Mouse (Mus musculus): ENCODE measurements around the gene Fmo1.

Gene Fmo1

DNA sequence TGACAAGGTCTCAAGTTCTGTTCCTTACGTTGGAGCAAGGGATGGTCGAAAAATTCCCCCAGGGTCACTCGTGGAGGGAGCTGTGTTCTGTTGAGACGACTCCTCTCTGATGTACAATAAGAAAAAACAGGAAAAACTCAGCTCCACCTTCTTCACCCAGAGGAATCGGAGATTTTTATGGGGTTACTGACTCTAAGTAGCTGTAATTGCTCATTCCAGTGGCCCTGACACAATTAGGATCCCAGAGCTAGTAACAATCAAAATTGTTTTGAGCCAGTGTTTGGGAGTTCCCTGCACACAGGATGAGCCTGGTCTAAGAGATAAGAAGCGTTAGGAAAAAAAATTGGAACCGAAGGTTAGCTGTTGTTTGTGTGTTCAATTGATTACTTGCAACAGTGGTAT lies at the start of gene Fmo1:
TSS of gene Fmo1 (minus strand) at position 331 of the 402 bp plus-strand sequence.
- DNase-seq (ENCODE audit: low spot score): no peak

GRCm38 (mm10) chr1:162914932-162915556 lies 48.6 kb upstream of the Fmo1 start:
- no peak for DNase-seq (ENCODE audit: low spot score)

DNA sequence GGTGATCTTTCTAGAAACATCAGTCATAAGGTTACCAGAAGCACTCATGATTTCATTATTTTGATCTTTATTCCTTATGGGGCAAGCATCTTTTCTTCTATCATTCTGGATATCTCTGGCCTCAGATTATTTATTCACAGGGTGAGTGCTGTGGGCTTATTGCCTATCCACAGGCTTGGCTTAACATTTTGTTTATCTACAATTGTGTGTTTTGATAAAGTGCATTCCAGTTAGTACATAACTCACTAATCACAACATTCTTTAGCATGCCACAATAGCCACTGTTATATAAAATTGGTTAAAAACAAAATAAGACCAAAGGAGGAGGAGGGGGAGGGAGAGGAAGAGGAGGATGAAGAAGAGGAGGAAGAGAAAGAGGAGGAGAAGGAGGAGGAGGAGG lies 45.7 kb upstream of the Fmo1 start:
- DNase-seq (ENCODE audit: low spot score): no peak

GRCm38 (mm10) chr1:162901879-162902278 lies 35.5 kb upstream of the Fmo1 start:
- no peak for DNase-seq (ENCODE audit: low spot score)

DNA sequence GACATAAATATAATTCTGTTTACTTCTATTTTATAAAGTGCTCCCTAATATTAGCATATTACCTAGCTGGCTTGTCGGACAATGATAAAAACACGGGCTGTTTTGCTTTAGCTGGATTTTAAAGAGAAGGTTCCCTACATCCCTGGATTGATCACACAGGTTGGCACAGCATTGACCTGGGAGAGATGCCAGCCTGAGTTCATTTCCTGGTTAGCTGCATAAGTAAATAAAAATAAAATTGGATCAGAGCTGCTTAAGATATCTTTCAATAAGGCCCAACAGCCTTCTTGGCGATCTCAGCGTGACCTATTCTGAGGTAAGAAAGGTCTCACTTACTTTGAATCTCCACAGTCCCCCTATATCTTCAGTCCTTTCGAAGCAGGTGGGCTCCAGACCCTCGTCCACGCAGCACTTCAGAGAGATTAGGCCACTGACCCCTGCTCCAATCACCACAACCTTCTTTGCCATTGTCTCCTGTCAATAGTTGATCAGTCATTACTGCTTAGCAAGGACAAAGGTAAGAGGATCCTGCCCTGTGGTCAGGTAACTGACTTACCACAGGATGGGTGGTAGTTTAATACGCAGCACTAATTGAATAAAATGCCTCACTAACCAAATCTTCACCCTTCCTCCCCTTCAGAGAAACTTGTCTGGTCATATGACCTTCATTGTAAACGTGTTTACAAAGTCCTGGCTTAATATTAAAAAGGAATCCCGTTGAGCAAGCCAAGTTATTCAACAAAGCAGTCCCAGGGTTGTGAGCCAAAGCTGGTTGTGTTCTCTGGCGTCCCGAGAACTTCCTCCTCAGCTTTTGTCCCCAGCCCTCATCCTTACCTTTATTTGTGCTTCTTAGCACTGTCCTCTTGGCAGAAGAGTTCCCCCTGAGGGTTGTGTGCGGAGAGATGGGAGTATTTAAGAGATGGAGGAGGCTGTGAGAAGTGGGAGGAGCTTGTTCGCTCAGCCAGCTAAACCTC lies 31.7 kb upstream of the Fmo1 start, which contains the start of gene Fmo2:
TSS of gene Fmo2 (minus strand) at position 889 of the 974 bp plus-strand sequence.
- DNase-seq (ENCODE audit: low spot score): no peak

DNA sequence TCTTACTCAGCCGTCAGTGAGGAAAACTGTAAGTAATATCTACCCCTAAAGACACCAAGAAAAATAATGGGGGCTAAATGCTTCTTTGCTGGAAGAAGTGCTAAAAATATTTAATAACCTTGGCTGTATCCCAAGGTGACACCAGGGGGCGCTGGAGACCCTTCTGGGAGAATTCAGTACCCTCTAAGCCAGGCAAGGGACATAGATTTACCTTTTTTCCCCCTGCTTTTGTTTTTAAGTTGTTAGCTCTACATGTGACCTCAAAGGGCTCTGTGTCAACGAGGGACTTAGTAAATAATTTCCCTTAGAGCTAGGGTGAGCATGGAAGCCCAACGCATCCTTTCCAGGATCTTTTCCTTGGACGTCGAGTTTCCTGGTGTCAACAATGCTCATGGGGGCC lies 29.5 kb upstream of the Fmo1 start:
- peak; percentile 2 for DNase-seq (ENCODE audit: low spot score)

DNA sequence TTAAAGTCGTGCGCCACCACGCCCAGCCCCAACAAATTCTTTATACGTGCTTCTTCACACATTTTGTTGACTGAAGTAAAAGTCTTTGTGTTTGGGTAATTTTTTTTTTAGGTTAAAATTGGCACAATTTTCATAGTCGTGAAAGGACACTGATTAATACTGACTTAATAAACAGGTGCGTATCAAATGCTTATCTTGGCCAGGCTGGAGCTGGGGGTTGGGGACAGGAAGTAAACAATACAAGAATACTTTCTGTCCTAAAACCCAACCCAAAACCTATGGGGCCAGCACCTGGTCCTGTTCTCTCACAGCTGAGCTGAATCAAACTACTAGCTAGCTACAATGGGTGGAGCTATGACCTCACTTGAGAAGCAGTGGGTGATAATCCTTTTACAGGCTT lies 26.6 kb upstream of the Fmo1 start:
- DNase-seq (ENCODE audit: low spot score): no peak

GRCm38 (mm10) chr1:162891980-162892451 lies 25.6 kb upstream of the Fmo1 start:
- no peak for DNase-seq (ENCODE audit: low spot score)

DNA sequence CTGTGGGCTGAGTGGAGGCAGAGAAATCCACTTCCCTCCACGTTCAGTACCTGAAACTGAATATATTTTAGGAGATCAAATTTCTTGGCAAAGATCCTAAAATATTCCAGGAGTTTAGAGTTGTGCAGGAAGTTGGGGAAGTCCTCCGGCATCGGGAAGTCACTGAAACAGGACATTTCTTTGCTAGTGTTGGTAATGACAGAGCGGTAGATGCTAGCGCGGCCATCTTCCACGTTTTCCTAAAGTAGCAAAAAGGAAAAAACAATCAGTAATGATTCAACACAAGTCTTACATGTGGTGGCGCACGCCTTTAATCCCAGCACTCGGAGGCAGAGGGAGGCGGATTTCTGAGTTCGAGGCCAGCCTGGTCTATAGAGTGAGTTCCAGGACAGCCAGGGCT lies 22.2 kb upstream of the Fmo1 start:
- DNase-seq (ENCODE audit: low spot score): no peak

GRCm38 (mm10) chr1:162887644-162888043 lies 21.2 kb upstream of the Fmo1 start:
- no peak for DNase-seq (ENCODE audit: low spot score)

GRCm38 (mm10) chr1:162886138-162886816 lies 19.9 kb upstream of the Fmo1 start:
- DNase-seq (ENCODE audit: low spot score): no peak

GRCm38 (mm10) chr1:162882681-162883080 lies 16.3 kb upstream of the Fmo1 start:
- DNase-seq (ENCODE audit: low spot score): no peak

- no peak for DNase-seq (ENCODE audit: low spot score)
Observed at GRCm38 (mm10) chr1:162879595-162880369, 13.4 kb upstream of the Fmo1 start.

DNA sequence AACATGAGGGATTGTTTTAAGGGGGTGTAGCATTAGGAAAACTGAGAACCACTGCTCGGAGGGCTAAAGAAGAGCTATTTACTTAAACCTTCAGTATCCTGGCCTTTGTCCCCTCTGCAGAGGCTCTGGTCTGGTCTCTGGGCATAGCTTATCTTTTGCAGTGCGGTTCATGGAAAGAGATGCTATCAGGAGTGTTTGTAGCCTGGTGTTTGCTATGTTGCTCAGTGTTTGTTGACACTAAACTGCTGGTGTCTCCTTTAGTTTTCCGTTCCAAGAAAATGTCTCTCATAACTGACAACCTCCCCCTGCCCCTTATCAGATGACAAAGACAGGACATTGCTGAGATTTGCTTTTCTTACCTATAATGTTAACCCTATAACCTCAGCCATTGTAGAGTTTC lies 8.7 kb upstream of the Fmo1 start:
- no peak for DNase-seq (ENCODE audit: low spot score)

GRCm38 (mm10) chr1:162871701-162872311 lies 5.4 kb upstream of the Fmo1 start:
- DNase-seq (ENCODE audit: low spot score): no peak

GRCm38 (mm10) chr1:162870978-162871377 lies 4.6 kb upstream of the Fmo1 start:
- no peak for DNase-seq (ENCODE audit: low spot score)

- no peak for DNase-seq (ENCODE audit: low spot score)
Observed at GRCm38 (mm10) chr1:162867396-162867795, 986 bp upstream of the Fmo1 start.

- DNase-seq (ENCODE audit: low spot score): no peak
Observed at GRCm38 (mm10) chr1:162865493-162865830, 948 bp downstream of the Fmo1 start.

DNA sequence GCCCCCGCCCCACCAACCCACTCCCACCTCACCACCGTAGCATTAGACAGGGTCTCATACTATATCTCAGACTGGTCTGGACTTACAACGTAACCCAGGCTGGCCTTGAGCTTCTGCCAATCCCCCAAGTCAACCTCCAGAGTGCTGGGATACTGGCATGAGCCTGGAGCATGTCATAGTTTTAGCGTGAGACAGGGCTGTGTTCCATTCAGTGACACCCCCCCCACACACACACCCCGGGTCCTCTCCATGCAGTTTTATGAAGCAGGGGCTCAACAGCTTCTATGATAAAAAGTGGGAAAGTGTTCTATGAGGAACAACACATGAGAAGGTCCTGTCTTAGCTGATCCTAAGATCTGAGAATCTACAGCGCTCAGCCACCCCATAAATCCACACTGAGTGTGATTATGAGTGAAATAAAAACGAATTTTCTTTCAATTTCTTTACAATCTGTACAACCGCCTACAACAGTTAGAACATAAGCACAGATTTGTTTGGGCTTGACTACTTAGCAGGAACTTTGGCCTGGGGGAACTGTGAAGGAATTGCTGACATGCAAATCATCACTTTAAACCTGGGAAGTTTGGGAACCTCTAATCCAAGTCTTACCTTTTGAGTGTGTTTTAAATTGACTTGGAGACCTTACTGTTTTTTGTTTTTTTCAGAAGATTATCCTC lies 1.5 kb downstream of the Fmo1 start:
- no peak for DNase-seq (ENCODE audit: low spot score)

GRCm38 (mm10) chr1:162864279-162864678 lies 2.1 kb downstream of the Fmo1 start:
- DNase-seq (ENCODE audit: low spot score): no peak

GRCm38 (mm10) chr1:162863579-162863978 lies 2.8 kb downstream of the Fmo1 start:
- no peak for DNase-seq (ENCODE audit: low spot score)
